Mouse (Mus musculus) neural tube, embryonic 15.5 days (tissue): ENCODE data around the gene Ube2q1. TPM values are rescaled to one million over a fixed set of nuclear protein-coding genes. Genes with fewer than 3 reads are reported as not detected.
A peak's percentile ranks its signal among the peaks of the same experiment; 100 is the strongest.

Experiments
- ATAC-seq: fragments of 200-750 bp; cut with Nextera tagmentation; 2 replicates; pipeline ENCODE4 v1.8.0; 2017; ENCODE audit warnings: mild to moderate bottlenecking, moderate TSS enrichment, moderate library complexity; ENCODE audit not compliant: low FRiP score
- H3K27ac ChIP-seq: fragments of 300-500 bp; sonication (generic); replicated peaks from 2 replicates; pipeline ENCODE4 v1.5.1; 2015; ENCODE audit warnings: mild to moderate bottlenecking, inconsistent platforms
- H3K27me3 ChIP-seq: fragments of 300-500 bp; sonication (generic); replicated peaks from 2 replicates; pipeline ENCODE4 v1.6.1; 2015; ENCODE audit warnings: inconsistent platforms
- H3K36me3 ChIP-seq: fragments of 300-500 bp; sonication (generic); 2 replicates; pipeline ENCODE4 v1.6.1; 2015; ENCODE audit warnings: inconsistent platforms
- H3K4me1 ChIP-seq: fragments of 300-500 bp; sonication (generic); 2 replicates; pipeline ENCODE4 v1.6.1; 2015; ENCODE audit warnings: inconsistent platforms
- H3K4me2 ChIP-seq: fragments of 300-500 bp; sonication (generic); 2 replicates; pipeline ENCODE4 v1.6.1; 2015; ENCODE audit warnings: inconsistent platforms, mild to moderate bottlenecking, moderate library complexity
- H3K4me3 ChIP-seq: fragments of 300-500 bp; sonication (generic); replicated peaks from 2 replicates; pipeline ENCODE4 v1.5.1; 2015; ENCODE audit warnings: mild to moderate bottlenecking, inconsistent platforms
- H3K9ac ChIP-seq: fragments of 300-500 bp; sonication (generic); replicated peaks from 2 replicates; pipeline ENCODE4 v1.6.1; 2015; ENCODE audit warnings: mild to moderate bottlenecking, inconsistent platforms
- H3K9me3 ChIP-seq: fragments of 300-500 bp; sonication (generic); replicated peaks from 2 replicates; pipeline ENCODE4 v1.6.1; 2016; ENCODE audit warnings: inconsistent platforms
- WGBS: fragments of 180-500 bp; shearing (Covaris S2); methylation state at CpG from one replicate; pipeline ENCODE4 v1.1.7; 2015; ENCODE audit warnings: mixed read lengths; 5-methylcytosine and 5-hydroxymethylcytosine counted together
- polyA plus RNA-seq: library from polyadenylated mRNA; unstranded; fragments of >200 nt; fragmentation: Nextera tagmentation; extraction: Ambion mirVana; gene quantifications from 2 replicates; pipeline ENCODE4 v1.2.1, GENCODE M21; 2015

Ube2q1 gene
- polyA plus RNA-seq, 1 experiment from 2014 or later, result 10.8 TPM

DNA sequence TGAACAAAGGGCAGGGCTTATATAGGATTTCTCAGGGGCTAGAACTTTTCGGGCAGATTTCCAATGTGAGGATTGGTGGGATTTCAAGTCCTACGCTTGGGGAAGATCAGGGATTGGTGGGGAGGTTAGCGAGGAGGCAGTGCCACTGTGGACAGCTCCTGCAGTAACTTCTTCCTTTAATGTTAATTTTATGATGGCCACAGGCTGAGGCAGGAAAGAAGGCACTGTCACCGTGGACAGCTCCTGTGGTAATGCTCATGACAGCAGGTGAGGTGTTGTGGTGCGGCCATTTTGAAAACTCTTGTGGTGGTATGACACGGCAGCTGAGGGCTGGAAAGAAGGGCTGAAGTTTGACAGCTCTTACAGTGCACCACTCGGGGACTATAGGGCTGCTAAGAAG, 3.8 kb upstream of the Ube2q1 start:
- Histone ChIP-seq H3K9ac (no peak overlapping the region), H3K4me2 (no peak overlapping the region), H3K27ac (no peak overlapping the region), H3K4me3 (no peak overlapping the region), H3K4me1 (peaks cover 33% of the 10 kb centered on the region), H3K36me3 (no peaks in the 10 kb centered on the region), H3K27me3 (no peaks in the 10 kb centered on the region), H3K9me3 (no peaks in the 10 kb centered on the region)
- 78% methylated on average over 7 of the region's 7 CpGs for WGBS
- ATAC-seq, result no peak

DNA sequence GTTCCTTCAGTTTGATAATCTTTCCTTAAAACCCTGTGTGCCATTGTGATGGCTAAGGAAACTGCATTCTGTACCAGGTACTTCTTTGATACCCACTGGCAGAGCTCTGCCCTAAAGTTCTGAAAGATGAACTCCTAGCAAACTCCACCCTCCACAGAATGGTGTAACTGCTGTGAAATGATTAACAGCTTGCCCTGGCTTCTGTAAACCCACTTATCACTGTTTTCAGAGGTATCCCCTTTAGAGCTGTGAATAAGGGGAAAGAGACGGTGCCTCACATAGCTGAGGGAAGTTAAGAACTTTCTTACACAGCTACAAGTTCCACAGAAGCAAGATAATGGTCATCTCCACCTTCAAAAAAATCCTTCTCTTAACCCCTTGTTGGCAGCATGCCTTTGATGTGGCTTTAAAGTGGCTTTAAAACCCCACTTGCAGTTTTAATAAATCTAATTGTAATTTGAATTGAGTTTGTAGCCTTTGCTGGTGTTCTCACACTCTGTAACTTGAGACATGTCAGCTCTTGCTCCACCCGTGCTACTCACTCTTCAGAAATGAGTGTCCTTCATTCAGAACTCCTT, 2.9 kb upstream of the Ube2q1 start:
- no peak for ATAC-seq
- Histone ChIP-seq H3K9ac (no peak overlapping the region; the same call in 1 of the 2 replicates), H3K4me1 (peaks cover 34% of the 10 kb centered on the region), H3K4me2 (no peak overlapping the region), H3K9me3 (no peaks in the 10 kb centered on the region), H3K27me3 (no peaks in the 10 kb centered on the region), H3K27ac (no peak overlapping the region), H3K36me3 (no peaks in the 10 kb centered on the region), H3K4me3 (no peak overlapping the region)
- 66% methylated on average over 2 of the region's 2 CpGs for WGBS

DNA sequence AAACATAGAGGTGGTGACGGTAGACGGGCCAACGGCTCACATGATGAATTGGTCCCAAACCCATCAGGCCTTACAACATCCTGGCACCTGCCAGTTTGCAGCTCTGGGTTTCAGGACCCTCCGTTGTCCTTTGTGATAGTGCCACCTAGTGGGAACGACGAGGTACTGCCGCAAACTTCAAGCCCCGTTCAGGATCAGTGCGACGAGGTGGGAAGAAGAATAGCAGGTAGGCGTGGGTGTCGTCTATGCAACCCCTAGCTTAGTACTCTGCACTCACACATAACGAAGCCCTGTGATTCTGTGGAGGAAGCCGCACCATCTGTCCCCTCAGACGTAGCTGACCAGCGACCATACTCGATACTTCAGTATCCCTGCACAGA, 838 bp upstream of the Ube2q1 start:
- peaks cover 39% of the 10 kb centered on the region for H3K4me1 ChIP-seq
- peak overlapping the region; percentile 95 for H3K4me3 ChIP-seq
- peak overlapping the region; percentile 98 for H3K27ac ChIP-seq
- H3K36me3 ChIP-seq, result peaks cover 15% of the 10 kb centered on the region
- H3K4me2 ChIP-seq, result peak overlapping the region; percentile 89
- no peaks in the 10 kb centered on the region for H3K27me3 ChIP-seq
- peak; percentile 78 for ATAC-seq
- no peaks in the 10 kb centered on the region for H3K9me3 ChIP-seq
- H3K9ac ChIP-seq, result peak overlapping the region; percentile 97
- WGBS, result under 1% methylated on average over 17 of the region's 17 CpGs

DNA sequence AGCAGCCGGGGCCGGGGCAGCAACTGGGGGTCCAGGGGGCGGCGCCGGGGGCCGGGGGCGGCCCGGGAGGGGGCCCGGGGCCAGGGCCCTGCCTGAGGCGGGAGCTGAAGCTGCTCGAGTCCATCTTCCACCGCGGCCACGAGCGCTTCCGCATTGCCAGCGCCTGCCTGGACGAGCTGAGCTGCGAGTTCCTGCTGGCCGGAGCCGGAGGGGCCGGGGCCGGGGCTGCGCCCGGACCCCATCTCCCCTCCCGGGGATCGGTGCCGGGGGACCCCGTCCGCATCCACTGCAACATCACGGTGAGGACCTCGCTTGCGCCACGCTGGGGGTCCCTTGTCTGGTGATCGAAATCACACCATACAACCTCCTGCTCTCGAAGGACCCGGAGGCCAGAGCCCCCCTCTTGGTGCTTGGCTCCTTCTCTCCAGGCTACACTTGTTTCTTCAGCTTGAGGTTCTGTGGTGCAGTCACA, 360 bp downstream of the Ube2q1 start:
- peak overlapping the region; percentile 98 for H3K27ac ChIP-seq
- ATAC-seq, result peak; percentile 3; the same call in 1 of the 2 replicates
- no peaks in the 10 kb centered on the region for H3K27me3 ChIP-seq
- peak overlapping the region; percentile 97 for H3K9ac ChIP-seq
- H3K9me3 ChIP-seq, result no peaks in the 10 kb centered on the region
- peaks cover 26% of the 10 kb centered on the region for H3K36me3 ChIP-seq
- H3K4me2 ChIP-seq, result peak overlapping the region; percentile 89
- WGBS, result under 1% methylated on average over 27 of the region's 37 CpGs
- H3K4me1 ChIP-seq, result peaks cover 39% of the 10 kb centered on the region
- peak overlapping the region; percentile 95 for H3K4me3 ChIP-seq

DNA sequence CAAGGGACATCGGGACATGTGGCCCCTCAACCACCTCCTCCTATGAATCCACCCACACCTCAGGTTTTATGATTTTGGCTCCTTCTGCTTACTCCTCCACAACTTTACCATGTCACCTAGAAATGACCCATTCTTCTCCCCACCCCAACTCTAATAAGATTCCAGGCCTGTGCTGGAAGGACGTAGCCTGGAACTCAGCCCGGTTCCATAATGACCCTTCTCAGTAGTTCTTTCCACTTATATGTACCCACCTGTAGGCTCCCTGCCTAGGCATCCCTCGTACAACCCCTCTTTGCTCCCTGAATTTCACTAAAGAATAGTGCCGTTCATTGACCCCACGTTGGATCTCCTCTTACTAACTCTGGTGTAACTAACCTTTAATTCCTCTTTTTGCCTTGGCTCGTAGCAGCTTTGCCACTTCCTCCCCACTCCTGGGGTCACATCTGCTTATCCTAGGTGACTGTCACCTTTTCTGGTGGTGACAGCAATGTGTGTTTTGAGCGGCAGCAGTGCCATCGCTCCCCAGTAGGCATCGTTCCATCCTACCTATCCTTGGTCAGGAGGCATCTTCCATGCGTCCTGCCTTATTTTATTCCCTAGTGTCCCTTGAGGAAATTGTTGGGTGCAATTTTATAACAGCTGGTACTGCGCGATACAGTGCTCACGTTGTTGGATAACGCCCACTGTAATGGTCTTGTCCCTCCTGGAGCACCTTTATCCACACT, 982 bp downstream of the Ube2q1 start:
- H3K4me2 ChIP-seq, result peak overlapping the region; percentile 89

DNA sequence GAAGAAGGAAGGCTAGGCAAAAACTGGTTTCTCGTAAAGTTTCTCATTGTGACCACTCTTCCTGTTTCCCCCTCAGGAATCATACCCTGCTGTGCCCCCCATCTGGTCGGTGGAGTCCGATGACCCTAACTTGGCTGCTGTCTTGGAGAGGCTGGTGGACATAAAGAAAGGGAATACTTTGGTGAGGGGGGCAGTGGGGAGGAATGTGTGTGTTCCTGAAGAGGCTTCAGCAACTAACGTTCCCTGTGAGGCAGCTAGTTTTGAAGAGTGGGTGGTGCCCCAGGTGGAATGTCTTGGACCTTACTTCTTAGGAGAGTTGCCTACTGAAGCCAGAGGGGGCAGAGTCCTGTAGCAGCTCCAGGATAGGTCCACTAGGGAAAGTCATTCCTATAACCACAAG, 2.6 kb downstream of the Ube2q1 start:
- Histone ChIP-seq H3K9ac (no peak overlapping the region), H3K9me3 (no peaks in the 10 kb centered on the region), H3K4me2 (peak overlapping the region; percentile 89; the same call in 1 of the 2 replicates), H3K4me1 (peaks cover 34% of the 10 kb centered on the region), H3K27ac (no peak overlapping the region), H3K36me3 (peaks cover 48% of the 10 kb centered on the region), H3K27me3 (no peaks in the 10 kb centered on the region), H3K4me3 (no peak overlapping the region)
- no peak for ATAC-seq
- 84% methylated on average over 4 of the region's 4 CpGs for WGBS

More for the DNA sequence above, 982 bp downstream of the Ube2q1 start:
- Histone ChIP-seq H3K27ac (peak overlapping the region; percentile 98), H3K9me3 (no peaks in the 10 kb centered on the region), H3K4me3 (peak overlapping the region; percentile 95), H3K36me3 (peaks cover 32% of the 10 kb centered on the region), H3K4me1 (peaks cover 39% of the 10 kb centered on the region), H3K27me3 (no peaks in the 10 kb centered on the region), H3K9ac (peak overlapping the region; percentile 97)
- WGBS, result 44% methylated on average over 15 of the region's 15 CpGs
- ATAC-seq, result no peak

DNA sequence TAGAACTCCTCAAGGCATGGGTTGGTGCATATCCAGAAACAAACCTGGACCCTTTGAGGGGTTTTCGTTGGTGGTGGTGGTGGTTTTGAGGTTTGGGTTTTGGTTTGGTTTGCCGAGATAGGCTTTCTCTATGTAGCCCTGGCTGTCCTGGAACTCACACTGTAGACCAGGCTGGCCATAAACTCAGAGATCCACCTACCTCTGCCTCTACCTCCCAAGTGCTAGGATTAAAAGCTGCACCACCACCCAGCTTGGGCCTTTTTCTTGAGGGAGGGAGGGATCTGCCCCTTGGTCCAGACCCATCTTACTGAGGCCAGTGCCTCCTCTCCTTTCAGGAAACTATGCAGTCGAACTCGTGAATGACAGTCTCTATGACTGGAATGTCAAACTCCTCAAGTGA, 6.7 kb downstream of the Ube2q1 start:
- no peak overlapping the region for H3K27ac ChIP-seq
- H3K27me3 ChIP-seq, result no peaks in the 10 kb centered on the region
- no peak overlapping the region for H3K4me3 ChIP-seq
- peaks cover 16% of the 10 kb centered on the region for H3K4me1 ChIP-seq
- H3K36me3 ChIP-seq, result peaks cover 76% of the 10 kb centered on the region
- WGBS, result 89% methylated on average over 4 of the region's 4 CpGs
- H3K9me3 ChIP-seq, result no peaks in the 10 kb centered on the region
- H3K4me2 ChIP-seq, result no peak overlapping the region
- no peak for ATAC-seq
- H3K9ac ChIP-seq, result no peak overlapping the region

DNA sequence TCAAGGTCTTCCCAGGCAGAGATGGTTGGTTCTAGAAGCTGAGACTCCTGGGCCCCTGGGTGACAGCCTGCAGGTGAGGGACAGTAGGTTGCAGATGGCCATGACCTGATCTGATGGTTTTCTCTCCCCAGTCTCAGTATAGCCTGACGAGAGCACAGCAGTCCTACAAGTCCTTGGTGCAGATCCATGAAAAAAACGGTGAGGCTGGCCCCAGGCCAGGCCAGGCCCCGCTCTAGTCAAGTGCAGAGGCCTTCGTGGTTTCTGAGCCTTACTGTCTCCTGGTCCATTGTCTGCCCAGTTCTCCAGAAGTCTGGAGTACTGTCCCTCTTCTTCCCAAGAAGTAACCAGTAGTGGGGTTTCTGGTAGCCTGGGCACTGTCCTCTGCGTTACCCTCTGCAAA, 8.2 kb downstream of the Ube2q1 start:
- ATAC-seq, result no peak
- Histone ChIP-seq H3K36me3 (peaks cover 69% of the 10 kb centered on the region), H3K27ac (no peak overlapping the region), H3K4me1 (peaks cover 11% of the 10 kb centered on the region), H3K9ac (no peak overlapping the region), H3K27me3 (no peaks in the 10 kb centered on the region), H3K4me2 (no peak overlapping the region), H3K4me3 (no peak overlapping the region), H3K9me3 (no peaks in the 10 kb centered on the region)
- 88% methylated on average over 5 of the region's 5 CpGs for WGBS

DNA sequence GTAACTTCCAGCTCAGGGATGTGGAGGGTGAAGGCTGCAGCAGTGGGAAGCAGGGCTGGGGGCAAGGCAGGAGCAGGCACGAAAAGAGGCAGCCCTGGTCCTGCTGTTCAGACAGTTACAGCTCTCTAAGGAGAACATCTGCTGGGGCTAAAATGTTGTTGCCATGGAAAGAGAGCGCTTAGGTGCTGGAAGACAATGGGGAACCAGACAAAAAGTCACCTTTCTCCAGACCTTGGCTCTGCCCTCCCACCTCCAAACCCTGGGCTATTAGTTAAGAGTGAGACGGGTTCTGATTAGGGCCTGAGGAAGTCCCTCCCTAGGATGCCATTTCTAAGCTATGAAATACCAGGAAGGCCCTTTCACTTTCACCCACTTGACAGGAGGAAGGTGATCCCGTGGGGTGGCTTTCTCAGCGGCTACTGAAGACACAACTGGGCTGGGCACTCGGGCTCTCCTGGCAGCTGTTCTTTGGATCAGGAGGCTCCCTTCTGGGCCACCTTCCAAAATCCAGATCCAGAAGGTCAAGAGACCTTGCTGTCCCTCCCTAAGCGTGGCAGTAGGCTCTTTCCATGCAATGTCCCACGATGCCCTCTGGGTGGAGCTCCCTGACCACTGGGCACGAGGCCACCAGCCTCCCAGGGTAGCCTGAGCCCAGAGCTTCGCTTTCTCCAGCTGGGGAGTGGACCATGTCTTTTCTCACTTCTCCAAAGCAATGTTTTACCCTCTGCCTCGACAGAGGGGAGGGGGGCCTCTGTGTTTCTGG, 11.8 kb downstream of the Ube2q1 start:
- H3K4me3 ChIP-seq, result no peak overlapping the region
- H3K27ac ChIP-seq, result no peak overlapping the region
- peaks cover 36% of the 10 kb centered on the region for H3K36me3 ChIP-seq
- ATAC-seq, result no peak
- WGBS, result 21% methylated on average over 11 of the region's 11 CpGs
- peaks cover 11% of the 10 kb centered on the region for H3K4me1 ChIP-seq
- H3K9ac ChIP-seq, result no peak overlapping the region
- H3K4me2 ChIP-seq, result no peak overlapping the region
- no peaks in the 10 kb centered on the region for H3K9me3 ChIP-seq
- no peaks in the 10 kb centered on the region for H3K27me3 ChIP-seq

DNA sequence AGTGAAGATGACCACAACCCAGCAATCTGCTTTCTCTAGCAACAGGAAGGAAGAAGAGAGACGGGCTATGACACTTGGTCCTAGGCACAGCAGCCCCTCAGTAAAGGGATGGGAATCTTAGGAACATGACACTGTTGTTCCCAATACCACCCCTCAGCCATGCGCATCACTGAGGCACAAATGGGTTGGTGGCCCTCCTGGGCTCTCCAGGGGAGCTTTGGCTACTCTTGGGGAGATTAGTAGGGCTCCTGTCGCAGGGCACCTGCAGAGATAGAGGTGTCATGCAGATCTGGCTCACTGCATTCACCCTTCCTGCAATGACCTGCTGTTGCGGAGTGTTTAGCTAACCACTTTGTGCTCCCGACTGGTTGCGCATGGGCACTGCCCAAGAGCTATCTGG, 12.9 kb downstream of the Ube2q1 start:
- Histone ChIP-seq H3K27me3 (no peaks in the 10 kb centered on the region), H3K4me2 (no peak overlapping the region), H3K9ac (no peak overlapping the region), H3K36me3 (peaks cover 25% of the 10 kb centered on the region), H3K4me3 (no peak overlapping the region), H3K9me3 (no peaks in the 10 kb centered on the region), H3K4me1 (peaks cover 11% of the 10 kb centered on the region), H3K27ac (no peak overlapping the region)
- ATAC-seq, result no peak
- 80% methylated on average over 6 of the region's 6 CpGs for WGBS

DNA sequence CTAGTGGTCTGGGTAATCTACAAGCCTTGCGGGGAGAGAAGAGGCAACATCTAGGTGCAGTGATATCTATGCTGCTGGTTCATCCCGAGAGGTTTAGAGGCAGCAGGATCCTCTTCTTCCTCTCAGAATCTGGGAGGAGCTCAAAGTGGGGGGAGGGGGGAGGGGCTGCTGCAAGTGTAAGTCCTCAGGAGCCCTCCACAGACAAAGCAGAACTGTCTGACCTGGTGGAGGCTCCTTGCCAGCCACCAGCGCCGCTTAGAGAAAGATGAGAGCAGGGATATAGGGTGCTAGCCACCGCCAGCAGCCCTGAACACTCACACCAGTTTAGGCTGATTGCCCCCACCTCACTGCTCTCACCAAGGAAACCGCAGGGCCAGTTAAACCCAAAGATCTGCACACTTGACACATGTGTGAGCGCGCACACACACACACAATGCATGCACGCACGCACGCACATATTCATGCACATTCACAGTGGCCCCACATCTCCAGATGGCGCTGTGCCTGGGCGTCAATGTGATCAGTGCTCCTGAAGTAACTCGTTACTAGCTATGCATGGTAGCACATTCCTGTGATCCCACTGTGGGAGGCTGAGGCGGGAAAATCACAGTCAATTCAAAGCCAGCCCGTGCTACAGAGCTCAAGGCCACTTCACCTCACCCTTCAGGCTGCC, 15.4 kb downstream of the Ube2q1 start:
- no peaks in the 10 kb centered on the region for H3K27me3 ChIP-seq
- 76% methylated on average over 16 of the region's 16 CpGs for WGBS
- no peaks in the 10 kb centered on the region for H3K9me3 ChIP-seq
- ATAC-seq, result no peak
- no peak overlapping the region for H3K9ac ChIP-seq
- H3K4me3 ChIP-seq, result no peak overlapping the region
- H3K4me2 ChIP-seq, result no peak overlapping the region
- H3K27ac ChIP-seq, result no peak overlapping the region
- no peaks in the 10 kb centered on the region; the same call in 1 of the 2 replicates for H3K36me3 ChIP-seq
- peaks cover 11% of the 10 kb centered on the region for H3K4me1 ChIP-seq
